Mouse (Mus musculus) C2C12 (cell line): ENCODE data around the gene Tmem265.

Experiments used
- CEBPB ChIP-seq: IDR thresholded peaks from one replicate; pipeline ENCODE4 v1.6.1; 2011; ENCODE audit warnings: low read depth, mild to moderate bottlenecking, control low read depth, moderate library complexity
- CTCF ChIP-seq: IDR thresholded peaks from one replicate; pipeline ENCODE4 v1.5.1; 2011; ENCODE audit not compliant: control insufficient read depth, insufficient read depth, insufficient read length
- FOSL1 ChIP-seq: IDR thresholded peaks from one replicate; pipeline ENCODE4 v1.8.0; 2011; ENCODE audit warnings: mild to moderate bottlenecking, low read length; ENCODE audit not compliant: poor library complexity, insufficient read depth, severe bottlenecking
- MAX ChIP-seq: IDR thresholded peaks from one replicate; pipeline ENCODE4 v1.6.1; 2011; ENCODE audit warnings: mild to moderate bottlenecking, control low read depth
- MYOD1 ChIP-seq: IDR thresholded peaks from one replicate; pipeline ENCODE4 v1.6.1; 2011; ENCODE audit warnings: low read depth; ENCODE audit not compliant: control insufficient read depth, insufficient read length
- MYOG ChIP-seq: IDR thresholded peaks from one replicate; pipeline ENCODE4 v1.6.1; 2011; ENCODE audit not compliant: control insufficient read depth, insufficient read length; ENCODE audit errors: extremely low read depth
- USF1 ChIP-seq: IDR thresholded peaks from one replicate; pipeline ENCODE4 v1.6.1; 2011; ENCODE audit warnings: low read depth, mild to moderate bottlenecking, control low read depth, moderate library complexity

DNA sequence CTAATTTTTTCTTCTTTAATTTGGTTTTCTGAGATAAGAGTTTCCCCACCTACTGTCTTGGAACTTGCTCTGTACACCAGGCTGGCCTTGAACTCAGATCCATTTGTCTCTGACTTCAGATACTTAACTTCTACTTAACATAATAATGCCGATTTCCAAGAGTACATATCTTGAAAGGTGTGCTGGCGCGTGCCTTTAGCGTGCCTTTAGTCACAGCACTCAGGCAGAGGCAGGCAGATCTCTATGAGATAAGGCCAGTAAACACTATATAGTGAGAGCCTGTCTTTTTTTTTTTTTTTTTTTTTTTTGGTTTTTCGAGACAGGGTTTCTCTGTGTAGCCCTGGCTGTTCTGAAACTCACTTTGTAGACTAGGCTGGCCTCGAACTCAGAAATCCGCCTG, 44.8 kb upstream of the Tmem265 start:
- TF ChIP-seq CTCF (no peak), MAX (no peak), MYOG (no peak), USF1 (no peak), FOSL1 (no peak), CEBPB (no peak), MYOD1 (no peak)
